Mouse (Mus musculus): Measurements from ENCODE around the gene Rpl23a. TPM values are rescaled to one million over a fixed set of nuclear protein-coding genes. Genes with fewer than 3 reads are reported as not detected.
A peak's percentile ranks its signal among the peaks of the same experiment; 100 is the strongest.

Rpl23a gene
- total and polyA plus RNA-seq, 3 experiments = 2,992 to 3,939 (median 3,361) TPM

GRCm38 (mm10) chr11:78168541-78169468 lies 14.6 kb downstream of the Rpl23a start (continued):
- no peak for TF ChIP-seq PAX5 (IDR thresholded peaks at IDR 0.05; ENCODE audit: low read length)
- TF ChIP-seq JUN (IDR thresholded peaks at IDR 0.05; ENCODE audit: insufficient read depth, low read depth, low read length) = no peak
- TF ChIP-seq RCOR1 (conservative IDR thresholded peaks at IDR 0.05; ENCODE audit: low read depth, low read length) = peak; percentile 78
- no peak for TF ChIP-seq POLR2AphosphoS2 (IDR thresholded peaks at IDR 0.05; ENCODE audit: low read depth, low read length)
- TF ChIP-seq CTCF (conservative IDR thresholded peaks at IDR 0.05 in 1 of 2, IDR thresholded peaks at IDR 0.05 in 1 of 2; ENCODE audit: low read depth in 2 of 2, low read length in 2 of 2) = no peak
- TF ChIP-seq TCF12 (IDR thresholded peaks at IDR 0.05; ENCODE audit: low read depth, low read length) = peak; percentile 89
- peak; percentile 64 for TF ChIP-seq MEF2A (IDR thresholded peaks at IDR 0.05; ENCODE audit: borderline replicate concordance, low read depth, low read length)
- peak; percentile 63 for TF ChIP-seq EP300 (IDR thresholded peaks at IDR 0.05; ENCODE audit: low read length)
- no peak for TF ChIP-seq USF2 (conservative IDR thresholded peaks at IDR 0.05; ENCODE audit: low read depth, low read length)
- peak; percentile 46; the same call in 1 of the 2 replicates for TF ChIP-seq MAZ (IDR thresholded peaks at IDR 0.05; ENCODE audit: low read depth, low read length)
- peak; percentile 62 for TF ChIP-seq HCFC1 (IDR thresholded peaks at IDR 0.05; ENCODE audit: low read depth, low read length)
- no peak for TF ChIP-seq ZKSCAN1 (IDR thresholded peaks at IDR 0.05; ENCODE audit: borderline replicate concordance, low read depth, low read length)
- TF ChIP-seq JUND (conservative IDR thresholded peaks at IDR 0.05; ENCODE audit: low read depth, low read length) = no peak
- no peak; the same call in 1 of the 2 replicates for TF ChIP-seq SMC3 (IDR thresholded peaks at IDR 0.05; ENCODE audit: low read depth, low read length)
- TF ChIP-seq UBTF (IDR thresholded peaks at IDR 0.05; ENCODE audit: low read depth, low read length) = no peak
- TF ChIP-seq TBP (conservative IDR thresholded peaks at IDR 0.05; ENCODE audit: low read depth, low read length) = no peak
- peak; percentile 90 for TF ChIP-seq SIN3A (IDR thresholded peaks at IDR 0.05; ENCODE audit: low read length)
- TF ChIP-seq GABPA (IDR thresholded peaks at IDR 0.05; ENCODE audit: insufficient replicate concordance, low read depth, low read length) = no peak
- 0 out of 2 replicates have a peak, but pooled peaks have one; percentile 42 for TF ChIP-seq NELFE (IDR thresholded peaks at IDR 0.05; ENCODE audit: low read depth, low read length)
- peak; percentile 74 for TF ChIP-seq IRF4 (IDR thresholded peaks at IDR 0.05; ENCODE audit: low read depth, low read length)

GRCm38 (mm10) chr11:78167257-78167959 lies 16.0 kb downstream of the Rpl23a start:
- Histone ChIP-seq H3K79me2 (replicated peaks; ENCODE audit: control insufficient read depth, extremely low read depth, insufficient read depth, poor library complexity, severe bottlenecking) (peaks cover 25% of the 10 kb centered on the region), H3K4me3 (replicated peaks in 1 of 3; ENCODE audit: low read depth in 2 of 3, low read length in 2 of 3, poor library complexity in 1 of 3) (no peak overlapping the region), H3K9me3 (replicated peaks; ENCODE audit: low read length) (peaks cover 2% of the 10 kb centered on the region), H3K27me3 (replicated peaks) (no peaks in the 10 kb centered on the region), H3K4me2 (ENCODE audit: insufficient read depth, low read depth, poor library complexity, severe bottlenecking) (no peak overlapping the region), H3K4me1 (ENCODE audit: control insufficient read depth in 1 of 2, insufficient read depth in 2 of 2) (peaks cover 20 to 60% of the 10 kb centered on the region in 2 experiments), H3K27ac (ENCODE audit: insufficient read depth, low read depth) (no peak overlapping the region), H3K9ac (ENCODE audit: insufficient read depth, low read depth) (no peak overlapping the region), H3K36me3 (replicated peaks in 1 of 2; ENCODE audit: control insufficient read depth in 1 of 2, insufficient read depth in 1 of 2, low read length in 1 of 2) (peaks cover 0 to 33% of the 10 kb centered on the region in 2 experiments)
- in situ Hi-C loops (cut with MboI; ENCODE audit: low pct_ligation_motif_present, low pct_unique_long_range_greater_than_20kb, low sequenced_read_pairs) (no loop called here), dilution Hi-C loops (cut with MboI; ENCODE audit: extremely low pct_ligation_motif_present, extremely low pct_unique_long_range_greater_than_20kb, low sequenced_read_pairs) (no loop called here)
- no peak for DNase-seq (ENCODE audit: extremely low read depth)
- TF ChIP-seq E2F4 (IDR thresholded peaks at IDR 0.05; ENCODE audit: insufficient replicate concordance, low read depth, low read length) (no peak), RCOR1 (conservative IDR thresholded peaks at IDR 0.05; ENCODE audit: low read depth, low read length) (no peak), CHD1 (IDR thresholded peaks at IDR 0.05; ENCODE audit: low read depth, low read length) (no peak), ZKSCAN1 (IDR thresholded peaks at IDR 0.05; ENCODE audit: borderline replicate concordance, low read depth, low read length) (no peak), JUND (conservative IDR thresholded peaks at IDR 0.05; ENCODE audit: low read depth, low read length) (no peak), MAFK (IDR thresholded peaks at IDR 0.05; ENCODE audit: insufficient replicate concordance, low read length) (no peak), TCF12 (IDR thresholded peaks at IDR 0.05; ENCODE audit: low read depth, low read length) (no peak), RAD21 (IDR thresholded peaks at IDR 0.05; ENCODE audit: low read depth, low read length) (no peak), ELF1 (IDR thresholded peaks at IDR 0.05; ENCODE audit: low read depth, low read length) (no peak), MEF2A (IDR thresholded peaks at IDR 0.05; ENCODE audit: borderline replicate concordance, low read depth, low read length) (no peak), MXI1 (IDR thresholded peaks at IDR 0.05; ENCODE audit: low read depth, low read length) (no peak), IRF4 (IDR thresholded peaks at IDR 0.05; ENCODE audit: low read depth, low read length) (no peak), MAX (IDR thresholded peaks at IDR 0.05; ENCODE audit: low read length) (no peak), USF1 (IDR thresholded peaks at IDR 0.05; ENCODE audit: low read depth, low read length) (no peak), NRF1 (IDR thresholded peaks at IDR 0.05; ENCODE audit: low read depth, low read length) (no peak), CHD2 (IDR thresholded peaks at IDR 0.05; ENCODE audit: low read length) (no peak), KAT2A (IDR thresholded peaks at IDR 0.05; ENCODE audit: insufficient replicate concordance, low read length) (no peak)
